Mouse (Mus musculus) spleen, adult 18-20 months (tissue): ENCODE measurements around the gene Arid3a.

Source experiments
- DNase-seq, 2 experiments: peaks; one replicate each; pipeline ENCODE4 v3.0.0; 2022; ENCODE audit warnings: mixed read lengths in 2 of 2

Arid3a gene

DNA sequence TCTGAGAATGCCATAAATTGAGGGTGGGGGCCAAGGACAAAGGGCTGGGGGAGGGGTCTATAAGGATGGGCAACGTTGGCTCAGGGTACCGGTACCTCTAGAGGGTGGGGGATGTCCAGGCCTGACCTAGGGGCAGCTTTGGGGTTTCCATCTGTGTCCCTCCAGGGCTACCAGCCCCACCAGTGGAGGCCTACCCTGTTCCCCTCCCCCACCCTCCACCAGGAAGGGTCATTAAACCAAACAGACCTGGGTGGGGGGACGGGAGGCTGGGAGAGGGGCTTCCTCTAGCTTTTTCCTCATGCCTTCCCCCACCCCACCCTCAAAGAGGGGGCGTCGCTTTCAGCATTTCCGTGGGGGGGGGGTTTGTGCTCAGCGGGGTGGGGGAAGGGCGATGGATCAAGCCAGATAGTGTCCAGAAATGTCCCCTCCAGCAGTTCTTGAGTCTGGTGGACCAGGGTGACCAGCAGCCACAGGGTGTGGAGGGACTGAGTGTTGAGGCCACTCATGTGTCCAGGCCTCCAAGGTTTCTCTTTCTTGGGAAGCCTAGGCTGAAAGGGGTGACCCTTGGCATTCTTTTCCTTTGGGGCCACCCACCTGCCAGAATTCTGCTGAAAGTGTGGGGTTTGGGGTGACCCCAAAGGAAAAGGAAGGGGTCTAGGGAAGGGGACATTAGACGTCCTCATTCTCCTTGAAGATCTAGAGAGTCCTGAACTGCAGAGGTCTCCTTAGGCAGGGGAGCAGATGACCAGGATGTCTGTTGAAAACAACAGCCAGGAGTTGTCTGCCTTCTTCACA is 2.3 kb downstream of the Arid3a start:
- no peak for DNase-seq

DNA sequence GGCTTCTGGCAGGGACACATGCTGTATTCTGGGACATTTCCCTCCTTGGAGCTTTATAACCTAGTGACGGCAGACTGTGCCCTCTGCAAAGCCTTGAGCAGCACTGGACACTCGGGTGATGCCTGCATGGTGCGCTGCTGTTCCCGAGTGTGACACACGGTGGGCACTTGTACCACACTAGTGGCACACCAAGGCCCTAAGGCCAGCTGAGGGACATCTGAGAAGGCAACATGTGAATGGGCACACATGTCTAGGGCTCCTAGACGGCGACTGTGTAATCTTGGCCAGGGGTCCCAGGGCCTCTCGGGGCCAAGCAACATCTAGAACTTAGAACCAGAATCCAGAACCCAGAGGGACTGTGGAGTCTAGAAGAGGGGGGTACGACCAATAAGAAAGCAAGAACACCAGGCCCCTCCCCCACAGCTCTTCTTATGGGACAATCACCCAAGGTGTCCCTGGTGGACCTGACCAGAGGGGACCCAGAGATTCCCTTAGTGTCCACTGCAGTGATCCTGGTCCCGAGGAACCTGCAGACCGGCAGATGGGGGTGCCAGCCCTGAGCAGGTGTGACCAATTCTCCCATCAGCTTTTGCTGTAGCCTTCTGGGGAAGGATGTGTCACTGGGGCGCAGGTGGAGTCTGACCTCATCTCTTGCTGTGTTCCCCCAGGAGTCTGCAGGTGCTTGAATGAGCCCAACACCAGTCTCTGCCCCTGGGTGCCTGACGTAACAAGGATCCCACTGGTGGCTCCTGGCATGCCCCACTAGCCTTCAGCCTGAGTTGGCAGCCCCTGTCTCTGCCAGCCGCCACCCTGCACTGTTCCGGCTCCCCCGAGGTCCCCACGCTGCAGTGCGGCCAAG is 3.4 kb downstream of the Arid3a start:
- DNase-seq: no peak

DNA sequence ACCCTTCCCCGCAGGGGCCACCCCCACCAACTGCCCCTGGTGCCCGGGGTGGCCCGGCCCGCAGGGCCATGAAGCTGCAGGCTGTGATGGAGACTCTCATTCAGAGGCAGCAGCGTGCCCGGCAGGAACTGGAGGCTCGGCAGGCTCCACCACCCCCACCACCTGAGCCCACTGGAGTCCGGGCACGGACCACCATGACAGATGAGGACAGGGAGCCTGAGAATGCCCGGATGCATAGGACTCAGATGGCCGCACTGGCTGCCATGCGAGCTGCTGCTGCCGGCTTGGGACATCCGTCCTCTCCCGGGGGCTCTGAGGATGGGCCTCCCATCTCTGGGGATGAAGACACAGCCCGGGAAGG is 4.0 kb downstream of the Arid3a start:
- no peak for DNase-seq

DNA sequence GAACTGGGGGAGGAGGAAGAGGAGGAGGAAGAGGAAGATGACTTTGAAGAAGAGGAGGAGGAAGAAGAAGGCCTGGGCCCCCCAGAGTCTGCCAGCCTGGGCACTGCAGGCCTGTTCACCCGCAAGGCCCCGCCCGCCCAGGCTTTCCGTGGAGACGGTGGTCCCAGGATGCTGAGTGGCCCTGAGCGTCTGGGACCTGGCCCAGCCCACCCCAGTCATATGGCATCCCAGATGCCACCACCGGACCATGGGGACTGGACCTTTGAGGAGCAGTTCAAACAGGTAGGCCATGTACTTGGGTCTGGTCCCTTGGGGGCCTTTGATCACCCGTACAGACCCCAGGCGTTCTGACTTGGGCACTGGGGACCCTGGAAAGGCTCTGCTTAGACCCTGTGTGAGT is 5.0 kb downstream of the Arid3a start:
- DNase-seq: no peak

DNA sequence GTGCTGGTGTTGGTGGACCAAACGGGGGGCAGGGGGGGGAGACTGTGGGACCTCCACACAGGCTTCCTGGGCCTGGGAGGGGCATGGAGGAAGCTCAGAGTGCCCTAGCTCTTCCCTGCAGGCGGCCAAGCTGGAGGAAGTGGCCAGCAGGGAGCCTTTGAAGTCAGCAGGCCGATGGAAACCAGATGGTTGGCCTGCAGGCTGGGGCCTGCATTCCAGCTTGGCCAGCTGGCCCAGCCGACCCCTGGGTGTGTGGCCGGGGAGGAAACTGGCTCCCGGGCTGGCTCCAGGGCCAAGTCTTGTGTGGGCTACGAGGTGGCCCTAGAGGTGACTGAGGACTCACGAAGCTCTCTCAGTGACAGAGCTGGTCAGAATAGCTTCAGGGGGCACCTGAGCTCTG is 5.9 kb downstream of the Arid3a start:
- DNase-seq: no peak

DNA sequence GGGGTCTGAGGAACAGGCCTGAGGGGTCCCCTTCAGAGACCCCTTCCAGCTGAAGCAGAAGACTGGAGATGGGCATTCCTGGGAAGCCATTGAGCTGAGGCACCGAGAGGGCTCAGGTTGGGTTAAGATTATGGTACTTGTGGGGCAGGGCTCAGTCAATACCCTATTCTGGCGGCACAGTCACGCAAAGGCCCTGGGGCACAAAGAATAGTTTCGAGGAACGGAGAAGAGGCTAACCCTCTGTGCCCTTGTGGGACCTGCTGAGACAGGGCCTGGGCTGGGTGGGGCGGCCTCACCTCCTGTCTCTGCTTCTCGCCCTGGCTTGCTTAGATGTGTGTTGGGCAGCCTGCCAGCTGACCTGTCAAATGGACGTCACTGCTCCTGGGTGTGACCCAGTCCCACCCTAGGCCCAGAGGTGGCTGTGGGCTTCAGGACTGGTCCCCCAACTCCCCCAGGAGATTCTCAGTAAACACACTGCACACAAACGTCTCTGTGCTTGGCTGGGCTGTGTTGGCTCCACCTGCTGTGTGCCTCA is 6.4 kb downstream of the Arid3a start:
- DNase-seq: no peak

DNA sequence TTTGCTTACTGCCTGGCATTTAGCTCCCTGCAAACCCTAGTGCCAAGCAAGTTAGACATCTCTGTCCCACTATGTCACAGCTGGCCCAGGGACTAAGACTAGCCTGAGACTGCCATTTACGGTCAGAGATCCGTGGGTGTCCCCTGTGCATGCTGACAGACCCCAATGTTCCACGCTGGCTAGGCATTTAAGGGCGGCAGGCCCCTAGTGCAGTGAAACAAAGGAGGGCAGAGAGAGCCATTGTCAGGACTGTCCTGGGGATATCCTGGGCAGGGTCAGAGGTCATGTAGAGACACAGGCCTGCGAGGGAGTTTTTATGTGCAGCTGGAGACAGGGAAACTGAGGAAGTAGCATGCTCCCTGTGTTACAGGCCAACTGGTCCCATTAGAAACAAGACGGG is 7.0 kb downstream of the Arid3a start:
- no peak for DNase-seq

DNA sequence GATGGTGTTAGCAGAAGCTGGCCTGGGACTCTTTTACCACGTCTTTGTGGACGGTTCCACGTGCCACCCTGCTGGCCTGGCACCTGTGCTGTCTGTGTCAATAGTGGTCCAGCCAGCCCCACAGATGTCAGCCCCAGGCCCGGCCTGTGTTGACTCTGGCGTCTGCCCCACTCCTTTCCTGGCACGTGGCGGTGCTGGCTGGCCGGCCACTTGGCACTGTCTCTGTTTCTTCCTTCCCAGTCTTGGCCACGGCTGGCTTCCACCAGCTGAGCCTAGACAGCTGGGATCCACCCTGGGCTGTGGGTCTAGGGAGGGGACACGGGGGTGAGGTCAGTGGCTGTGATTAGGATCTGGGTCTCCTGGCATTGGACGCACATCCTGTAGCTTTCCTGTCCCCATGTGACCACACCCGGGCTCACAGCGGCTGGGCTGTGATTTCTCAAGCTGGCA is 7.5 kb downstream of the Arid3a start:
- DNase-seq: no peak

DNA sequence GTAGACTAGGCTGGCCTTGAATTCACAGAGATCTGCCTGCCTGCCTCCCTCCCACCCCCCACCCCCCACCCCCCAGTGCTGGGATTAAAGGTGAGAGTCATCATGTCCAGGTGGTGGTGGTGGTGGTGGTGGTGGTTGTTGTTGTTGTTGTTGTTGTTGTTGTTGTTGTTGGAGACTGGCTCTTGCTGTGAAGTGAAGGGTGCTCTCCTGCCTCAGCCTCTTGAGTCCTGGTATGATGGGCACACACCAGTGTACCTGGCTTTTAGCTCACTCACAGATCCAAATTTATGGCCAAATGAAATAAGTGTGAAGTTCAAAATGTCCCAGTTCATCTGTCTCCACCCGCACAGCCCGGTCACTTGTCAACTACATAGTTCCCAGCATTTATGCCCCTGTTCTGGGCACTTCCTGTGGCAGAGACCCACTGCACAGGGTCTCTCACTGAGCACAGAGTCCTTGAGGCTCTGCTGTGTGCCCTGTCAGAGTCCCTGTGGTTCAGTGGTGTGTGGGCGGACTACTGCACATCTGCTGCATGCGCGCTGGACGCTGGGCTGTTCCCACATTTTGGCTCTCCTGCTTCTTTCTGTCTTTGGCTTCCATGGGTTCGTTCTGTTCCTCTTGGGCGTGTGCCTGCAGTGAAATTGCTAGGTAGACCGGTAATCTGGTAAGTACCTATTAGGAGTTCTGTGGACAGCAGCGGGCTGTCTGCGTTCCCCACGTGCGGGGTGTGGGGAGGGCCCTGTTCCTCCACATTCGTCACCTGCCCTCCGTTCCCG is 8.1 kb downstream of the Arid3a start:
- no peak for DNase-seq

DNA sequence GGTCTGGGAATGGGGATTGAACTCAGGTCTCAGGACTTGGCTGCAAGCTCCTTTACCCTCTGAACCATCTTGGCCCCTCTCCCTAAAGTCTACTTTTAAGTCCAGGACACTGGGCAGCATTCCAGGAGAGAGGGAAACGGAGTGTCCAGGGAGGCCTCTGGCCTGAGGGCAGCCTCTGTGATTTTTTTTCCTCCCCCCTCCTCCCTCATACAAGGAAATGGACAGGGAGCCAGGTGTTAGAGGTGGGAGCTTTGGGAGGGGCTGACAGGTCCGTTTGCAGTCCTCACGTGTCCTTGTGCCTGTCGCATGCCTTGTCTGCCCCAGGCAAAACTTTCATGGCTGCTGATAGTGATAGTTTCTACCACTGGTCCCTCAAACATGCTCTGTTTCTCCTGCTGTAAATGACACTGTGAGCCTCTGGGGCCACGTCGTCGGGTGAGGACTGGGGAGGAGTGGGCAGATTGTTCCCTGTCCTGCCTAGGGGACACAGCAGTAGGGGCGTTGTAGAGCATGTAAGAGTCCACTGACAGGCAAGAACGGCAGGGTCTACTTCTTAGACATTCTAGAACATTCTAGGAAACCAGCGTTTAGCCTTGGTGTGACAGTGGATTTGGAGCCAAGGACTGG is 9.6 kb downstream of the Arid3a start:
- no peak for DNase-seq

DNA sequence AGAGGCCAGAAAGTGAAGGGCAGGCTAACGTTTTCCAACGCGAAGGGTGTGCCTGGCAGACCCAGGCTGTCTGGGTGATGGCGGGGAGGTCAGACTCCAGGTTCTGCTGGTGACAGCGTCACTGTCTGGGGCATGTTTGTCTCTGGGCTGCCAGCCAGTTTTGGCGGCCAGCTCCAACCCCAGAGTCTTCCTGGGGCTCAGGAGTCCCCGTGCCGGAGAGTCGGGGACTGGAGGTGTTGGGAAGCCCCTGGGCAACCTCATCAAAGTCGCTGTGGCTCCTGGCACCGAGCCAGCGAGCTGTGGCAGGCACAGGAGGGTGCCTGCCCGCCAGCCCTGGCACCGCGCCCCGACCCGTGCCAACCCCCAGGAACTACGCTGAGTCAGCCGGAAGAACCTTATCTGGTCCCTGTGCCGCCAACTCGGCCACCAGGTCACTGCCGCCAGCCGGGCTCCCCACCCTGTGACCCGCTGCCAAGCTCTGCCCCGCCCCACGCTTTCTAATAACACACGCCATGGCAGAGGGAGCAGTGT is 10.1 kb downstream of the Arid3a start:
- peak; percentile 78 to 82 for DNase-seq

DNA sequence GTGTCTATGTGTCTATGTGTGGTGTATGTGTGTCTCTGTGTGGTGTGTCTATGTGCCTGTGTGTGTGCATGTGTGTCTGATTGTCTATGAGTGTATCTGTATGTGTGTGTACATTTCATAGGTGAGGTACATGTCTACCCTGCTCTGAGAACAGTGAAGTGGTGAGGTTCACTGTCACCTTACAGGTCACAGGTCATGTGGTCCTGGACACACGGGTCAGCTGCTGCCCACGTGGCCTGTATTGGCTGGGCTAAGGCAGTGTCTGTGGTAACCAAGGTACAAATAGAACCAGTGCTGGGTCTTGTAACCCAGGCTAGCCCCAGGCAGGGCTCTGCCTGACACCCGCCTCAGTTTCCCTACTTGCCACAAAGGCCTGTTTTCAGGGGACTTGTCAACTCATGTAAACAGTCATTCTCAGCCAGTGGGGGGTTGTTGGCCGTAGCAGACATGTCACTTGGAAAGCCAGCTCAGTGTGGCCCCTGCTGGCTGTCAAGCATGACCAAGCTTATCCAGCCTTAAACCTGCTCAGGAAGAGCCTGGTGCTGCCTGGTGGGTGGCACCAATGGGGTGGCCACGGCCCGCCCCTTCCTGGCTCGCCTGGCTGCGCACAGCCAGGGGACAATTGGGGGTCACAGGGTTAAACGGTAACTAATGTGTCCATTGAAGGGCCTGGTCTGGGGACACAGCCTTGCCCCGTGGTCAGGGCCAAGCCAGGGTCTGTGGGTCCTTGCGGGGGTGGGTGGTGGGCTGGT is 11.1 kb downstream of the Arid3a start:
- no peak for DNase-seq

DNA sequence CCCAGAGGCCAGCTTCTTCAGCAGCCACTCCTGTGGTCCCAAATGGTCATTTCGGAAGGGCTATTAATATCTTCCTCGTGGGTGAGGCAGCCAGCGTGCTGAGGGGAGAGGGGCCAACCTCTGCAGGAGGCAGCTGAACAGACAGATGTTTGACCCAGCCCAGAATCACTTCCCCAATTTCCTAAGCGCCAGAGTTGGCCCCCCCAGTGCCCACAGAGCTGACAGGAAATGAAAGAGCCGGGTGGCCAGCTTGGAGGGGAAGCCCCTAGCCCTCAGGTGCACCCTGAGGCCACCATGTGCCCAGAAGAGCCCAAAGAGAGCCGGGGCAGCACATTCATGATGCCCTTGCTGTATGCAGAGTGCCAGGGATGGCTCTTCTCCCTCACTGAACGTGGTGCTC is 13.9 kb downstream of the Arid3a start:
- peak; percentile 77 to 84 for DNase-seq

DNA sequence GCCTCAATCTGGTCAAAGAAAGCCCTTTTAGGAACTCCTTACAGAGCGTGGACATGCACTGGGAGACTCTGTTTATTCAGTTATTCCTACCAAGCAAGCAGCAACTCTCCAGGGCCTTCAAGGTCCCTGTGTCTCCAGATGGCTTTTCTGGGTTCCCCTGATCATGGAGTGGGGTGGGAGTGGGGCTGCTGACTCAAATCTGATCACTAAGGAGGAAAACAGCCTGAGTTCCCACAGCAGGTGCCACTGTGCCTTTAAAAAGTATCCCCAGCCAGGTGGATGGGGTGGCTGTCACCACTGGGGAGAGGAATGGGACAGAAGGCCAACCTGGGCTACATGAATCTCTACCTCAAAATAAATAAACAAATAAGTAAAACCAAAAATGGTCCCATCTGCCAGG is 16.1 kb downstream of the Arid3a start:
- no peak for DNase-seq

DNA sequence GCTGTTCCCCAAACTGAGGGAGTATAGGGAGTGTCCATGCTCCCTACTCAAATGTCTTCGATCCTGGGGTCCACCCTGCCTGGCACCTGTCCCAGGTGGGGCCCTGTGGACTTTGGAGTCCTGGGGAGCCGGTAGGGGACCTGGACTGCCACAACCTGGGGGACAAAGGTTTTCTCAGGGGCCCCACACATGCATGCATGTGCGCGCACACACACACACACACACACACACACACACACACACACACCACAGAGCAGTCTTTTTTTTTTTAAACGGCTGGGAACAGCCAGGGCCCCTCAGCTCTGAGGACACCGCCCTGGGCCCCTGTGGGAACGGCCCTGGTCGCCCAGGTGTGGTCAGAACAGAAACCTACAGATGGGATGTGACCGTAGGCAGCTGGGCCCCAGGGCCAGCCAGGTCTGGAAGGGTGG is 16.6 kb downstream of the Arid3a start:
- no peak for DNase-seq

DNA sequence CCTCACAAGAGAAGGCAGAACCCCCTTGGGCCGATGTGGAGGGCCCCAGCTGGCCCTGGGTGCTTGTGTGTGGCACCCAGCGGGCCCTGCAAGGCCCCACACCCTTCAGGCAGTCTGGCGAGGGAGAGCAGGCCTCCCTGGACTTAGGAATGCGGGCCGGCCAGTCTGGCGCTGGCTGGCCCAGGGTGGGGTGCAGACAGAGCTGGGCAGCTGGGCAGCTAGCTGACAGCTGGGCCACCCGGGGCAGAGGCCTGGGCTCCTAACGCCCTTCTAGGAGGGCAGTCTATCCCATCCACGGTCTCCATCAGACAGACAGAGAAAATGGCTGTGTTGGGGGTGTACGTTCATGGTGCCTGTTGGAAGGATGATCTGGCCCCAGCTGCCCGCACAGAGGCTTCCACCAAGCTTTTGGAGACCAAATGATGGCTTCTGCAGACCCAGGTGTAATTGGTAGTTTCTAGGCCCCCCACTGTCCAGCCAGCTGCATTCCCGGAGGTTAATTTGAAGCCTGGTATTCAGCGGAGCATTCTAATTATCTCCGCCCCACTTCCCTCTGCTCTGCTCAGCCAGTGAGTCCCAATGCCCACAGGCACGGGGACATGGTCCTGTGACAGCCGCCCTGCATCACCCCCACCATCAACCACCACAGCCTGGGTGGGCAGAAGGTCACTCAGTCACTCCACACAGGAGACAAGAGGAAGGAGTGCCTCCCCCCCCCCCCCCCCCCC is 18.8 kb downstream of the Arid3a start:
- no peak for DNase-seq

DNA sequence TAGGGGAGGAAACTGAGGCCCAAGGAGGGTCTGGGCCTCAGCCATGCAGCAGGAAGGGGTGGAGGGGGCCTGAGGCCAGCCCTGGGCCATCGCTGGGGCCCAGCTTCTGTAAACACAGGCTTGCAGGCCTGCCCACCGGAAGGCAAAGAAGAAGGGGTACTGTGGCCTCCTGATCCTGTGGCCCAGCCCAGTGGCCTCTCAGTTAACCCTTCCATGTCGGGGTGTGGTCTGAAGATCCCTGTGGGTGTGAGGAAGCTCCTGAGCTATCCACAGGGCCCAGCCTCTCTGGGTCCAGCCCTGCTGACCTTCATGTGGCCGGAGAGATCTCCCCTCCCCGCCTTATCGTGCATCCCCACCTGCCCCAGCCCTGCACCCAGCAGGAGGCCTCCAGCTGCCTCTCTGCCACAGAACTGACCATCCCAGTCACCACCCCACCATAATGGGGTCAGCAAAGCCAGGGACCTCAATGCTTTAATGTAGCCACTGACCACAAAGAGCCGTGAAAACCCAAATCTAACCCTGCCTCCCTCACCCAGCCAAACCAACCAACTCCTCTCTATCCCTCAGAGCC is 20.0 kb downstream of the Arid3a start:
- no peak for DNase-seq

DNA sequence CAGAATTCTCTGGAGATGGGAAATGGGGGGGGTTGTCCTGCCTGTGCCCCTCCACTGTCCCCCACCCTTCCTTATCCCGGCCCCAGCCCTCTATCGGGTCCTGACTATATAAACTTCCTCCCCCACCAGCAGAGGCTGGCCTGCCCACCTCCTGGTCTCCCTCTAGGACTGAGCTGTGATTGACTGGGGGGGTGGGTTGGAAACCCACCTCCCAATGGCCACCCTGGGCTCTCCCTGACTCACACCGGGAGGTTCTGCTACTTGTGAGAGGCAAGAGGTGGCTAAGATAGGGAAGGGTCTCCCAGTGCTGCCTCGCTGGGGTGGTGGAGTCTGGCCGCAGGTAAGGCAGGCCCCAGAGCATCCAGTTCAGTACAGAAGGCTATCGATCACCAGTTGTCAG is 20.7 kb downstream of the Arid3a start:
- no peak for DNase-seq

DNA sequence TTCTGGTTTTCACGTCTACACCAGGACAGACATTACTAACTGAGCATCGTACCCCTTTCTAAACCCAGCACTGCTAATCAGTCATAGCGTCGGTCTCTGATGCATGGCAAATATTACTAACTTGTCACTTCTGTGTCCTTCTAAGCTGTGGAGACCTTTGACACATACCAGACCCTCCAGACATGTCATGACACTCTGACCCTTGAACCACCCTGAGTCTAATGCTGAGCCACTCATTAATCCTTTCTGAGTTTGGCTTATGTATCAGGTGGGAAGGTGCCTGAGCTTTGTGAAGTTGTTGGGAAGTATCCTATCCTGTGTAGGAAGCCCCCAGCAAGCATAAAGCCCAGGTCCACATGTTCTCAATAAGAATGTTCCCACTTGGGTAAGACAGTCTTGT is 23.0 kb downstream of the Arid3a start:
- no peak for DNase-seq

DNA sequence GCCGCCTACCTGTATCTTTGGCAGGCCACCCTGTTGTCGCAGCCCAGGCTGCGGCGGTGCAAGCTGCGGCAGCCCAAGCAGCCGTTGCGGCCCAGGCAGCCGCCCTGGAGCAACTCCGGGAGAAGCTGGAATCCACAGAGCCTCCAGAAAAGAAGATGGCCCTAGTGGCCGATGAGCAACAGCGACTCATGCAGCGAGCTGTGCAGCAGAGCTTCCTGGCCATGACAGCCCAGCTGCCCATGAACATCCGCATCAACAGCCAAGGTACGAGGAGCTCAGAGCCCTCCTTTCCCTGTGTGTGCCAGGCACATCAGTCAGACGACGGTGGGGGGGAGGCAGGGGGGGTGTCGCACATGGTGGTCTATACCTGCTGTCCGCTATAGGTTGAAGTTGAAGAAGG is 23.8 kb downstream of the Arid3a start:
- no peak for DNase-seq

DNA sequence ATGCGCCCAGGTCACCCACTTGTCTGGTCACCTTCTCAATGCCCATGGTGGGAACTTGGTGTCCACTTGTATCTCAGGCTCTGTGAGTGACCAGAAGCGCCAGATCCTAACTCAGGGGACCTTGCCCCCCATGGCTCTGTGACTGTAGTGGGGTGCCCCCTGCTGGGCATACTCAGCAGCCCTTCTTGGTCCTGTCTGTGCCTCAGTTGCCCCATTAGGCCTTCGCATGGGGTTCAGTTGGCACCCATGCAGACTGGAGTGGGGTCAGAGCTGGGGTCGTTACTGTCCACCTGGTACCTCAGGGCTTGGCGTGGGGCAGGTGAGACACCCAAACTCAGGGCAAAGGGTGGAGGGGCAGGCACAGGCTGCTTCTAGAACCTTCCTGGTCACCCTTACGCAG is 27.1 kb downstream of the Arid3a start:
- peak in 1 of 2 experiments; percentile 64 for DNase-seq
